Mouse (Mus musculus): ENCODE results near the gene Pde3b.

- TF ChIP-seq MAFK (IDR thresholded peaks at IDR 0.05; ENCODE audit: insufficient read depth, low read depth, low read length), result no peak
- TF ChIP-seq HCFC1 (IDR thresholded peaks at IDR 0.05; ENCODE audit: borderline replicate concordance, insufficient read depth, low read length), result no peak
Observed at GRCm38 (mm10) chr7:114440494-114440893, 25.4 kb downstream of the Pde3b start.

All from ES-E14 (cell line).